Mouse (Mus musculus) lung, postnatal 0 days (tissue): ENCODE measurements around the gene Polk.

Experiments used
- CTCF ChIP-seq: IDR thresholded peaks from 2 replicates; pipeline ENCODE4 v1.5.1; 2016; ENCODE audit warnings: antibody characterized with exemption, mild to moderate bottlenecking
- EP300 ChIP-seq: IDR thresholded peaks from 2 replicates; pipeline ENCODE4 v1.6.1; 2016; ENCODE audit warnings: antibody characterized with exemption, mild to moderate bottlenecking, control low read depth

- no peak for TF ChIP-seq CTCF
- no peak for TF ChIP-seq EP300
These were observed 45.7 kb downstream of the Polk start for GRCm38 (mm10) chr13:96496630-96497029.
